Mouse (Mus musculus) MEL (cell line): ENCODE measurements around the gene Ssr2. TPM values are rescaled to one million over a fixed set of nuclear protein-coding genes. Genes with fewer than 3 reads are reported as not detected.

ENCODE experiments used
- DNase-seq: peaks from one replicate; pipeline ENCODE4 v3.0.0; 2011; ENCODE audit warnings: low read depth, low spot score
- H3K27ac ChIP-seq: 2 replicates; pipeline ENCODE4 v1.5.1; 2012; ENCODE audit warnings: low read depth, mild to moderate bottlenecking, control low read depth, low read length, moderate library complexity; ENCODE audit not compliant: control insufficient read depth
- H3K27me3 ChIP-seq, 2 experiments: fragments of 150-350 bp in 1 of 2; sonication (generic) in 1 of 2; 2 replicates each; pipeline ENCODE4 v1.6.1; 2012; ENCODE audit warnings: low read length in 2 of 2, mild to moderate bottlenecking in 2 of 2, improper control_type of control experiment in 1 of 2, moderate library complexity in 1 of 2; ENCODE audit not compliant: insufficient read depth in 2 of 2, control insufficient read depth in 1 of 2
- H3K36me3 ChIP-seq, 2 experiments: 2 replicates each; pipeline ENCODE4 v1.6.1; 2012 to 2014; ENCODE audit warnings: low read length in 2 of 2, improper control_type of control experiment in 1 of 2, inconsistent platforms in 1 of 2, mild to moderate bottlenecking in 1 of 2; ENCODE audit not compliant: insufficient read depth in 2 of 2, control insufficient read depth in 1 of 2
- H3K4me1 ChIP-seq, 2 experiments: fragments of 150-350 bp in 1 of 2; sonication (generic) in 1 of 2; 2 replicates each; pipeline ENCODE4 v1.6.1; 2012; ENCODE audit warnings: low read length in 2 of 2, improper control_type of control experiment in 1 of 2, mild to moderate bottlenecking in 1 of 2; ENCODE audit not compliant: insufficient read depth in 2 of 2, control insufficient read depth in 1 of 2
- H3K4me3 ChIP-seq, 2 experiments: fragments of 150-350 bp in 1 of 2; sonication (generic) in 1 of 2; 2 replicates each; pipeline ENCODE4 v1.5.1; 2012; ENCODE audit warnings: low read depth in 2 of 2, low read length in 2 of 2, mild to moderate bottlenecking in 2 of 2, moderate library complexity in 2 of 2, control low read depth in 1 of 2, improper control_type of control experiment in 1 of 2; ENCODE audit not compliant: control insufficient read depth in 1 of 2, insufficient read depth in 1 of 2
- H3K79me2 ChIP-seq: 2 replicates; pipeline ENCODE4 v1.6.1; 2012; ENCODE audit warnings: mild to moderate bottlenecking, low read length, moderate library complexity; ENCODE audit not compliant: control insufficient read depth, poor library complexity, insufficient read depth
- H3K9ac ChIP-seq: 2 replicates; pipeline ENCODE4 v1.6.1; 2012; ENCODE audit warnings: low read depth, mild to moderate bottlenecking, control low read depth, low read length, moderate library complexity; ENCODE audit not compliant: control insufficient read depth, poor library complexity, severe bottlenecking
- H3K9me3 ChIP-seq: fragments of 150-350 bp; sonication (generic); replicated peaks from 2 replicates; pipeline ENCODE4 v1.6.1; 2012; ENCODE audit warnings: mild to moderate bottlenecking, low read length, improper control_type of control experiment, moderate library complexity; ENCODE audit not compliant: insufficient read depth
- BHLHE40 ChIP-seq: IDR thresholded peaks from 2 replicates; pipeline ENCODE4 v1.6.1; 2012; ENCODE audit warnings: low read depth, mild to moderate bottlenecking, inconsistent platforms, low read length, improper control_type of control experiment, borderline replicate concordance
- ELF1 ChIP-seq: IDR thresholded peaks from 2 replicates; pipeline ENCODE4 v1.6.1; 2014; ENCODE audit warnings: low read depth, mild to moderate bottlenecking, inconsistent platforms, low read length, improper control_type of control experiment, moderate library complexity
- GABPA ChIP-seq: IDR thresholded peaks from 2 replicates; pipeline ENCODE4 v1.6.1; 2012; ENCODE audit warnings: low read depth, mild to moderate bottlenecking, inconsistent platforms, low read length, improper control_type of control experiment, moderate library complexity
- GATA1 ChIP-seq: IDR thresholded peaks from 2 replicates; pipeline ENCODE4 v1.6.1; 2011; ENCODE audit warnings: low read depth, low read length, improper control_type of control experiment
- MAFK ChIP-seq: IDR thresholded peaks from 2 replicates; pipeline ENCODE4 v1.6.1; 2011; ENCODE audit warnings: low read depth, mild to moderate bottlenecking, low read length, improper control_type of control experiment, borderline replicate concordance
- MAZ ChIP-seq: IDR thresholded peaks from 2 replicates; pipeline ENCODE4 v1.6.1; 2012; ENCODE audit warnings: low read depth, mild to moderate bottlenecking, inconsistent platforms, low read length, improper control_type of control experiment
- MEF2A ChIP-seq: IDR thresholded peaks from 2 replicates; pipeline ENCODE4 v1.6.1; 2014; ENCODE audit warnings: low read depth, mild to moderate bottlenecking, inconsistent platforms, low read length, improper control_type of control experiment; ENCODE audit not compliant: poor library complexity, insufficient replicate concordance, severe bottlenecking; ENCODE audit errors: extremely low read depth
- MYC ChIP-seq: IDR thresholded peaks from 2 replicates; pipeline ENCODE4 v1.6.1; 2011; ENCODE audit warnings: low read depth, mild to moderate bottlenecking, low read length, improper control_type of control experiment, moderate library complexity
- NRF1 ChIP-seq: IDR thresholded peaks from 2 replicates; pipeline ENCODE4 v1.6.1; 2014; ENCODE audit warnings: low read depth, mild to moderate bottlenecking, inconsistent platforms, low read length, improper control_type of control experiment, moderate library complexity; ENCODE audit not compliant: poor library complexity, insufficient read depth, severe bottlenecking
- POLR2A ChIP-seq, 2 experiments: IDR thresholded peaks; 2 replicates each; pipeline ENCODE4 v1.6.1; 2011 to 2012; ENCODE audit warnings: low read length in 2 of 2, mild to moderate bottlenecking in 2 of 2, control low read depth in 1 of 2, improper control_type of control experiment in 1 of 2, low read depth in 1 of 2, moderate library complexity in 1 of 2; ENCODE audit not compliant: control insufficient read depth in 1 of 2, insufficient read depth in 1 of 2, poor library complexity in 1 of 2
- POLR2AphosphoS5 ChIP-seq: IDR thresholded peaks from 2 replicates; pipeline ENCODE4 v1.6.1; 2012; ENCODE audit warnings: low read depth, borderline replicate concordance, mild to moderate bottlenecking, inconsistent platforms, low read length, moderate library complexity, mixed read lengths
- RAD21 ChIP-seq: IDR thresholded peaks from 2 replicates; pipeline ENCODE4 v1.6.1; 2011; ENCODE audit warnings: mild to moderate bottlenecking, low read depth, low read length, improper control_type of control experiment
- RCOR1 ChIP-seq: IDR thresholded peaks from 2 replicates; pipeline ENCODE4 v1.6.1; 2012; ENCODE audit warnings: low read depth, mild to moderate bottlenecking, inconsistent platforms, low read length, improper control_type of control experiment
- USF2 ChIP-seq, 2 experiments: IDR thresholded peaks; 2 replicates each; pipeline ENCODE4 v1.6.1; 2011 to 2012; ENCODE audit warnings: improper control_type of control experiment in 2 of 2, low read length in 2 of 2, borderline replicate concordance in 1 of 2, inconsistent platforms in 1 of 2, low read depth in 1 of 2, mild to moderate bottlenecking in 1 of 2; ENCODE audit not compliant: insufficient read depth in 1 of 2
- ZC3H11A ChIP-seq: IDR thresholded peaks from 2 replicates; pipeline ENCODE4 v1.6.1; 2012; ENCODE audit warnings: low read depth, mild to moderate bottlenecking, inconsistent platforms, low read length, improper control_type of control experiment
- ZKSCAN1 ChIP-seq: IDR thresholded peaks from 2 replicates; pipeline ENCODE4 v1.6.1; 2012; ENCODE audit warnings: low read depth, mild to moderate bottlenecking, inconsistent platforms, low read length, improper control_type of control experiment, moderate library complexity
- ZMIZ1 ChIP-seq: IDR thresholded peaks from 2 replicates; pipeline ENCODE4 v1.6.1; 2012; ENCODE audit warnings: low read depth, mild to moderate bottlenecking, inconsistent platforms, low read length, improper control_type of control experiment, moderate library complexity
- polyA plus RNA-seq, 2 experiments: library from polyadenylated mRNA; stranded (reverse) in 1 of 2; unstranded in 1 of 2; fragments of >175 nt in 1 of 2; fragments of >200 nt in 1 of 2; gene quantifications; 2 replicates each; pipeline versions ENCODE4 v1.2.1 to v1.2.4; 2012; ENCODE audit warnings: low replicate concordance in 2 of 2, low read depth in 1 of 2; ENCODE audit not compliant: insufficient read length in 2 of 2, insufficient read depth in 1 of 2, missing spikeins in 1 of 2
- total RNA-seq: library from RNA; depleted of rRNA; stranded (reverse); fragments of 300-350 nt; gene quantifications from 2 replicates; pipeline ENCODE4 v1.2.3, GENCODE M21; 2012

The Ssr2 gene
- total and polyA plus RNA-seq, 3 experiments: 176 to 706 (median 594) TPM

- no peaks in the 10 kb centered on the region for H3K27me3 ChIP-seq
- no peaks in the 10 kb centered on the region for H3K9me3 ChIP-seq
- DNase-seq: no peak
- H3K9ac ChIP-seq: no peak overlapping the region
- no peak overlapping the region for H3K27ac ChIP-seq
- no peaks in the 10 kb centered on the region for H3K79me2 ChIP-seq
- no peaks in the 10 kb centered on the region for H3K4me1 ChIP-seq
- peaks cover 0 to 26% of the 10 kb centered on the region in 2 experiments; a peak in 2 of 4 replicates for H3K36me3 ChIP-seq
- no peak overlapping the region for H3K4me3 ChIP-seq
- no peak for TF ChIP-seq GABPA
- TF ChIP-seq ZKSCAN1: no peak
- TF ChIP-seq POLR2AphosphoS5: no peak
- no peak for TF ChIP-seq ZC3H11A
- no peak for TF ChIP-seq MAZ
- no peak for TF ChIP-seq NRF1
- no peak for TF ChIP-seq POLR2A (IDR thresholded peaks at IDR 0.05; ENCODE audit: control insufficient read depth in 1 of 2, insufficient read depth in 1 of 2, low read depth in 1 of 2, low read length in 2 of 2, poor library complexity in 1 of 2)
- no peak for TF ChIP-seq ZMIZ1
- TF ChIP-seq MEF2A: no peak
- TF ChIP-seq MAFK: no peak
- TF ChIP-seq USF2 (IDR thresholded peaks at IDR 0.05; ENCODE audit: borderline replicate concordance in 1 of 2, insufficient read depth in 1 of 2, low read depth in 1 of 2, low read length in 2 of 2): no peak
- TF ChIP-seq RCOR1: no peak
- TF ChIP-seq MYC: no peak
- TF ChIP-seq BHLHE40: no peak
- no peak for TF ChIP-seq RAD21
- TF ChIP-seq GATA1: no peak
Observed at GRCm38 (mm10) chr3:88568615-88569014, 7.1 kb upstream of the Ssr2 start.

DNA sequence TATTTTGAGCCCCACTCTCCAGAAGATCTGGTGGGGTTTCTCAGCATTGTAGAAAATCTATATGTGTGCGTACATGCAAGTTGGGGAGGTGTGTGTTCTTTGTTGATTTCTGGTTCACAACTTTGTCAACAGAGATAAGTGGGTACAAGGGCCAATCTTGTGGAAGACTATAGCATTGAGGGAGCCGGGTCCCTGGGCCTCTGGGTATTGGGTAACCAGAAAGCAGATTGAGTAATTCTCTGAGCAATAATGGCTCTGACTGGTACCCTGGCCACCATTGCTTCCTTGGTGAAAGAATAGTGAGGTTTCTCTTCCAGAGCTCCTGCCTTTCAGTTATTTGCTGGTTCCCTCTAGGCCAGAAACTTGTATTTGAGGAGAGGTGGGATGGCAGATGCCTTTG is 6.6 kb upstream of the Ssr2 start:
- Histone ChIP-seq H3K79me2 (no peaks in the 10 kb centered on the region), H3K9ac (no peak overlapping the region), H3K27ac (no peak overlapping the region), H3K4me3 (no peak overlapping the region), H3K27me3 (no peaks in the 10 kb centered on the region), H3K4me1 (no peaks in the 10 kb centered on the region), H3K36me3 (peaks cover 0 to 23% of the 10 kb centered on the region in 2 experiments; a peak in 2 of 4 replicates), H3K9me3 (no peaks in the 10 kb centered on the region)
- no peak for DNase-seq
- no peak for TF ChIP-seq ELF1
